Mouse (Mus musculus) bone marrow macrophage, adult 2 months (primary cell): ENCODE measurements at regions not wholly inside any gene's neighbourhood (a gene's known extent, or its start where the extent isn't known, plus 50 kb on each side); places are given as distances from the start of the nearest gene placed in this dataset.

Experiments used
- CTCF ChIP-seq: IDR thresholded peaks from 2 replicates; pipeline ENCODE4 v1.5.1; 2012; ENCODE audit warnings: low read depth, mild to moderate bottlenecking, low read length, moderate library complexity
- POLR2A ChIP-seq: IDR thresholded peaks from 2 replicates; pipeline ENCODE4 v1.6.1; 2012; ENCODE audit warnings: mild to moderate bottlenecking, low read depth, low read length, borderline replicate concordance

GRCm38 (mm10) chr15:85663757-85664431 lies 70.9 kb upstream of the Ppara start:
- TF ChIP-seq POLR2A (no peak), CTCF (no peak)
